Mouse (Mus musculus) liver, embryonic 14.5 days (tissue): ENCODE data around the gene Eef1akmt2.
A peak's percentile ranks its signal among the peaks of the same experiment; 100 is the strongest.

Experiments used
- CTCF ChIP-seq: IDR thresholded peaks from 2 replicates; pipeline ENCODE4 v1.5.1; 2016; ENCODE audit warnings: antibody characterized with exemption, low read depth, control low read depth
- EP300 ChIP-seq: IDR thresholded peaks from 2 replicates; pipeline ENCODE4 v1.6.1; 2016; ENCODE audit warnings: antibody characterized with exemption, low read depth

- TF ChIP-seq EP300: no peak
- TF ChIP-seq CTCF: peak; percentile 21; the same call in 1 of the 2 replicates
These were observed 37.4 kb downstream of the Eef1akmt2 start for GRCm38 (mm10) chr7:132815081-132815480.
